In the genomic region with DNA sequence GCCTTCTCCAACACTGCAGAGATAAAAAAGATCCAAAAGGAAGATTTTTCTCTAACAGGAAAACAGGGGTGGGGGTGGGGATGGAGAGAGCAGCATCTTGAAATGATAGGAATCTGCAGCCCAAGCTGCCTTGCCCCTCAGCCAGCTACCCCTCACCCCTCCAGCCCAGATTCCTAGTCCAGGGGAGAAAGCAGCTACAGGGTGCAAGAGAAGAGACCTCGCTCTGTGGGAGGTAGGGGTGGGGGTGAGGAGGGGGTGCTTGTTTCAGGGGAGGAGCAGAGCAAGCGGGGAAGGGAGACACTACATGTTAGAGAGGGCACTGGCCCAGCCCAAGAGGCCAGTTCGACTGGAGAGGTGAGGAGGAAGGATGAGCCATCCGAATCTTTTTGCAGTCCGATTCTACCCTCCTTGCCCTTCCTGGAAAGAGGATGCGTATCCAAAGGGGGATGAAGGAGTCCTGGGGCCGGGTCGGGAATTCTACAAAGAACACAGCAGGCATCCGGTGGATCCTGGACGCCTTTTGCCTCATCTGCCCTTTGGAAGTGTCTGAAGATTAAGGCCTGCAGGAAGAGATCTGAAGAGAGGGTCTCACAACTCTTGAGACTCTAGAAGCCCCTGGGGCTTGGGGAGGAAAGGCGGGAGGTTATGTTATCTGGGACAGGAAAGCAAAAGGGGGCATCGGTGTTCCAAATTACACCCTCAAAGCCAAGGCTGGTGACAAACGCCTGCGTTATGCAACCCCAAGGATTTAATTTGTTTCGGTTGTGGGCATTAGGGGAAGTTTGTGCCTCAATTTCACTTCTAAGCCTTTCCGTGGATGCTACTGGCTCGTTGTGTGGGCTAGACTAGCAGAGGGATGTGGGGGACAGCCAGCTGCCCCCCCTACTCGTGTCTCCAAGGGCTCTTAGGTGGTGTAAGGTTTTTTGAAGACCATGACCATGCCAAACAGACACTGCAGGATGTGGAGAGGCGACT, we compare ENCODE assay signal across 9 mouse cellular contexts. TPM values are rescaled to one million over a fixed set of nuclear protein-coding genes. Genes with fewer than 3 reads are reported as not detected.
DNase-seq lines count a peak whose midpoint lies in the region; ATAC-seq and TF ChIP-seq lines count a peak whose summit lies in the region.
"Had no signal": no experiment of that assay in that cellular context is flagged by ENCODE, and none has a peak within 500 bp of the region (broad histone marks: within the 10 kb centered on the region; RNA-seq: fewer than 3 reads in every experiment).

No protein-coding gene starts in this region.

- intact Hi-C loops in heart, postnatal 14 days (cut with DNase I), result no loop called here

- no peaks in the 10 kb centered on the region for H3K36me3 ChIP-seq in heart, embryonic 15.5 days
- H3K36me3 ChIP-seq in forebrain, postnatal 0 days (ENCODE audit: insufficient read depth), result no peaks in the 10 kb centered on the region

- DNase-seq in heart, postnatal 14 days, result no peak
- no peak for DNase-seq in forebrain, postnatal 0 days
- no peak for DNase-seq in adrenal gland, postnatal 36 days
- no peak for DNase-seq in cerebellum, adult 11-12 months
- no peak for DNase-seq in liver

- ATAC-seq in heart, embryonic 15.5 days (replicated peaks; ENCODE audit: insufficient number of reproducible peaks, insufficient read depth, low FRiP score, low read depth), result no peak
- peak; percentile 30 for ATAC-seq in common myeloid progenitor, adult 5-6 weeks (replicated peaks; ENCODE audit: low read depth, poor library complexity, severe bottlenecking)
- no peak for ATAC-seq in forebrain, postnatal 0 days
- peak; percentile 38; the same call in 1 of the 2 replicates for ATAC-seq in megakaryocyte progenitor cell, adult 5-6 weeks (replicated peaks; ENCODE audit: poor library complexity)

- 10% methylated on average over 19 of the region's 19 CpGs for WGBS in heart, embryonic 15.5 days
- WGBS in forebrain, postnatal 0 days, result 15% methylated on average over 19 of the region's 19 CpGs

- H3K4me2 ChIP-seq in heart, embryonic 15.5 days, result peak overlapping the region; percentile 91; the same call in 1 of the 2 replicates
- peak overlapping the region; percentile 60; the same call in 1 of the 2 replicates for H3K4me2 ChIP-seq in forebrain, postnatal 0 days (ENCODE audit: low read depth)

- H3K27me3 ChIP-seq in heart, embryonic 15.5 days, result peaks cover 46% of the 10 kb centered on the region
- H3K27me3 ChIP-seq in forebrain, postnatal 0 days (ENCODE audit: insufficient read depth, low read length), result peaks cover 42% of the 10 kb centered on the region

- H3K9ac ChIP-seq in heart, embryonic 15.5 days, result no peak overlapping the region
- no peak overlapping the region for H3K9ac ChIP-seq in forebrain, postnatal 0 days

- H3K4me3 ChIP-seq in heart, embryonic 15.5 days, result peak overlapping the region; percentile 59; the same call in 1 of the 2 replicates
- no peak overlapping the region for H3K4me3 ChIP-seq in forebrain, postnatal 0 days (ENCODE audit: low read depth, low read length)

- no peak overlapping the region for H3K27ac ChIP-seq in heart, embryonic 15.5 days
- H3K27ac ChIP-seq in forebrain, postnatal 0 days (ENCODE audit: low read depth, low read length), result no peak overlapping the region
- H3K27ac ChIP-seq: heart, adult 2 months had no signal

- no peak for TF ChIP-seq CTCF in forebrain, postnatal 0 days (IDR thresholded peaks at IDR 0.05; ENCODE audit: low read depth)

- H3K4me1 ChIP-seq in heart, embryonic 15.5 days (replicated peaks), result peaks cover 25% of the 10 kb centered on the region
- no peaks in the 10 kb centered on the region for H3K4me1 ChIP-seq in forebrain, postnatal 0 days (ENCODE audit: insufficient read depth)

- no peaks in the 10 kb centered on the region for H3K9me3 ChIP-seq in heart, embryonic 15.5 days (replicated peaks)
- H3K9me3 ChIP-seq in forebrain, postnatal 0 days (ENCODE audit: low read length), result no peaks in the 10 kb centered on the region

RNA-seq across cellular contexts. Expression of a gene that starts 1.4 kb away (rescaled TPM):
- polyA plus RNA-seq in heart, embryonic 15.5 days (2015; fragmentation: Nextera tagmentation; extraction: Ambion mirVana), result 1.3 and 2.0 TPM in 2 replicates
- 1 to 10 TPM; 2.4 to 2.8 TPM for total RNA-seq in heart, postnatal 14 days (2021)
- total RNA-seq in common myeloid progenitor, adult 5-6 weeks (2017), result under 0.01 TPM in 1 of 2 replicates, not detected in the other
- 1.2 and 2.0 TPM in 2 replicates for total RNA-seq in forebrain, postnatal 0 days (2014; rRNA removed)
- polyA plus RNA-seq in forebrain, postnatal 0 days (2015; fragmentation: Nextera tagmentation; extraction: Ambion mirVana), result 0.21 and 0.47 TPM in 2 replicates
- not detected in 2 replicates for total RNA-seq in megakaryocyte progenitor cell, adult 5-6 weeks (2015)
- total RNA-seq in megakaryocyte progenitor cell, adult 5-6 weeks (2017), result not detected in 2 replicates
- total RNA-seq in adrenal gland, postnatal 36 days (2021), result 10 to 100 TPM; 16.0 to 16.5 TPM

Comparison
In these comparisons a context has a peak if more than half of its experiments do, and no peak if none do; other contexts are left out.
1. ATAC-seq: peak in common myeloid progenitor, adult 5-6 weeks (single experiment) and megakaryocyte progenitor cell, adult 5-6 weeks (single experiment); none in heart, embryonic 15.5 days (single experiment) and forebrain, postnatal 0 days (single experiment).